Mouse (Mus musculus) urinary bladder, postnatal 14 days (tissue): ENCODE data around the gene Prr5l.

Experiments
- DNase-seq: peaks from one replicate; pipeline ENCODE4 v3.0.0; 2021; ENCODE audit warnings: low spot score

Gene Prr5l

DNA sequence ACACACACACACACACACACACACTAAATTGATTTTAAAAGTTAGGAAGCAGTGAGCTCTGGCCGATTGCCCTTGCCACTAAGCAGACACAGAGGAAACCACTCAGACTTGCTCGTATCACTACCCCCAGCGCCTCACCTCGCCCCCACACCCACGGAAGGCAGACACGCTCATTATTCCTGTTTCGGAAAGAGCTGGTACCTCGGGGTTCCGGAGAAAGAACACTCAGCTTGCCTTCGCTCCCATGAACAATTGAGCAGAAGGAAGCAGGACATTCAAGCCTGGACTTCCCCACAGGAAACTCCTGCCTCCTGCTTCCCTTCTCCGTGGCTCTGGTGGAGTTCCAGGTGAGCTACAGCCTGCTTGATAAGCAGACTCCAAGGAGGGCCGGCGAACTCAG is 60.0 kb downstream of the Prr5l start:
- DNase-seq = no peak

DNA sequence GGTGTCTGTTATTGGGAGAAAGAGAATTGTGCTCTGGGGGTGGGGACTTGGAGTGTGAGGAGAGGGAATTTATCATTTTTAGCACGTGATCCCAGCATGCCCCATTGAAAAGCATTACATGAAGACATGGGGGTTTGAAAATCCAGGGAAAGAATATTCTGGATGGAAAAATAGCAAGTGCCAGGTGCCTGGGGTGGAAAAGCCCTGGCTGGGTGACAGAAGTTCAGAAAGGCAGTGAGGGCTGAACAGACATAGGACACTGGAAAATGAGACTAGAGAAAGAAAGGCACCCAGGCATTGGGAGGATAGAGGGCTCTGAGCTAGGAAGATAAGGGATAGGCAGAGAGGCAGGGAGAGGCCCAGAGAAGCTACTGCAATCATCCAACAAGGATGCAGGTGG is 62.0 kb downstream of the Prr5l start:
- DNase-seq = no peak

DNA sequence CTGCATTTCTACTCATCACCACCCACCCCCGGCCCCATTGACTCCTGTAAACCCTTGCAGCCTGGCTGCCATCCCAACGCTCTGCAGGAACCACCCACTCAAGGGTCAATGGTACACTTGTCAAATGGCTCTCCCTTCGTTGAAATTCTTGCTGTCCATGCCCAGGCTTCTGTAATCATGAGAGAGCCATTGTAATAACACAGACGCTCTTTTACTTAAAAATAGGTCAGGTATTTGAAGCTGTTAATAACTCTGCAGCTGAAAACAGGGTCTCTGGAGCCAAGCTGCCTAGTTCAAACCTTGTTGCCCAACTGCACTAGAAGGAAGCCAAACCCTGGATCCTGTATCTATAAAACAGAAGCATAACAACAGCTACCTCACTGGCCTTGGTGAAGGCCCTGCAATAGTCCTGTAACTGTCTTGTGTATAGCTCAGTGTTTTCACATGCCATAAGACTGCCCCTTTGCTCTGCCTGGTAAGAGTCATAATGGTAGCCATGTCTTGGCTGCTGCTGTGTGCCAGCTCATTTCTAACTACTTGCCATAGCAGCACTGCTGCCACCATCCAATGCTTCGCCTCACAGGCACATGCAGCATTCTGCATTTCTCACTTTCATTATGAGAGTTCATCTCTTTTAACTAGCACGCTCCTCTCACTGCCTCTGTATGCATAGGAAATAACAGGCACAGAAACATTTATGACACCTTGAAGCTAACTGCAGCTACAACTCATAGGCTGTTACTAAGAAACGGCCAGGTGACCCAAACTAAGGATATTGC is 63.7 kb downstream of the Prr5l start:
- no peak for DNase-seq

DNA sequence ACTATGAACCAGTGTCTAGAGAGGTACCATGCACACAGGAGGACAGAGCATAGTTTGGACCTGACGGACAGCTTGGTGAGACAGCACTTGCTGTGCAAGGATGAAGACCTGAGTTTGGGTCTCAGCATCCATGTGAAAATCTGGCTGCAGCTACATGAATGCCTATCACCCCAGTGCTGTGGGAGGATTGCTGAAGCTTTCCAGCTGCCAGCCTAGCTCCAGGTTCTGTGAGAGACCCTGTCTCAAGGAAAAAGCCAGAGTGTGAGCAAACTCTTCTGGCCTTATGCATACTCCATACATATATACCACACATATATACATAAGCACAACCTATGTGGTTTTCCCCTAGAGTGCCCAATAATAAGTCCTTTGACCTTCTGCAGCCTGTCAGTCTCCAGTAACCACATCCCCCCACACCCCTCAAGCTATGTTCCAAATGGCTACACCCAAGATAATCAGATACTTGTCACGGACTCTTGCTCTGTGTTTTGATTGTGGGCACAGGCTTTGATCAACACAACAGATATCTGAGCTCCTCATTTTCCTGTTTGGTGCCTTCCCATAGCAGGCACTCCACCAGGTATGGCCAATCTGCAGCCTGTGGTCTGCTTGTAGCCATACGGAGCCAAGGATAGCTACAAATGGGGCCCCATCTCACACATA is 66.0 kb downstream of the Prr5l start:
- no peak for DNase-seq

DNA sequence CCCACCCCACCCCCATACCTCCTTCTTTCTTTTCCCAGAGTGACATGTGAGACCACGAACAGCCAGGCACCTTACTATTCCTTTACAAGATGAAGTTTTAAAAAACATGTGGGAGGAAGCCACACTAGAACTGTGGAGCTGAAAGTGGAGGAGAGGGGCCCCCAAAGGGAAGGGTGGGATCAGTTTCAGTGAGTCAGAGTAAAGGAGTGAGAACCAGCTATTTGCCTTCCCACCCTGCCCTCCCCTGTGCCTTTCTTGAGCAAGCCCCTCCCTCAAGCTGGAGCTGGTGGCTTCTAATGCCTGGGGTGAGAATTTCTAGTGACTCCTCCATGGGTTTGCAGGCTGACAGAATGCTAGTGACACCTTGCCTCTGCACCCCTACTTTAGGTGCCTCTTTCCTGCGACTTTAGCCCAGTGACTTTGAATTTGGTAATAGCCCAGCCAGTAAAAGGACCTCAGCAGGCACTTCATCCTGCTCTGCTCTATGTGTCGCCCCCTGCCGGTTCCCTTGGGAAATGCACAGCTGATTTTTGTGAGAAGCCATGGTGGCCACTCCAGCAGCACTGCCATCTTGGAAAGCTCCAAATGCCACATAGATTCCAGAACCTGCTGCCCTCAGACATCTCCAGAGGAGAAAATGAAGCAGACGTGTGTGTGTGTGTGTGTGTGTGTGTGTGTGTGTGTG is 67.4 kb downstream of the Prr5l start:
- no peak for DNase-seq

DNA sequence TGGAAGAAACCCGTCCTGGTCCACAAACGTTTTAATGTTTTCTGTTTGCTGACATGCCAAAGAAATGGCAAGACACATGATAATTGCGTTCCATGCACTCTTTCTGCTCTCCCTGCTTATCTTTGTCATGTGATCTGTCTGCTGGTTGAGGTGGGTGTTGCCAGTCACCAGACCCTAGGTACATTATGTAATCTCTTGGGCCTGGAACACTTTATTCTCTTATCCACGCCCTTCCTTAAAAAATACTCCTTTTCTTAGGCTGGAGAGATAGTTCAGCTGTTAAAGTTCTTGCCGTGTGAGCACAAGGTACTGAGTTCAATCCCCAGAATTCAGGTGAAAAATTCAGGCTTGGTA is 68.6 kb downstream of the Prr5l start:
- no peak for DNase-seq

DNA sequence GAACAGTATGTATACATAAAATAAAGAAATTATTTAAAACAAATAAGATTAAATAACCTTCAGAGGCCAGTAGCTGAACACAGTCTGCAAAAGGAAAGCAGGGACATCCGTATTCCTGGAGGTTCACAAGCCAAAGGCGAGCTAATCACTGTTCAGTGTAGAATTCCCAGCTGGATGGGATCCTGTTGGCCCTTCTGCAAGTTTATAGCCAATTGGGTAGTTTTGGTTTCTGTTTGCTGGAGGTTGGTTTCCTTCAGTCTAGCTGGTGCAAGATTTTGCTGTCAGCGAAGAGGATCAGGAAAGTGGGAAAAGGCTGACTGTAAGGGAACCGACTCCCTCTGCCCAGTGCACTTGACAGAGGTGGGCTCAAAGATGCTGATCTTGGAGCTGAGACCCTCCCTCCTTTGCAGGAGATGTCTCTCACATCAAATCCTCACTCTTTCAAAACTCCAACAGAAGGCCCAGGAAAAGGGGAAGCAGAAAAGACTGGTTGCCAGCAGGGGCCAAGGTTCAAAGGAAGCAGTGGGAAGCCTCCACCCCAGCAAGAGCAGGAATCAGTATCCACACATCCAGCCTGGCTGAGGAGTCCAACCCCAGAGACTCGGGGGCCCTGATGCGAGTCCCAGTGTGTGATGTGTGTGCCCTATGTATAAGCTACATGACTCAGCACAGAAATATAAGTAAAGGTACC is 69.1 kb downstream of the Prr5l start:
- no peak for DNase-seq

DNA sequence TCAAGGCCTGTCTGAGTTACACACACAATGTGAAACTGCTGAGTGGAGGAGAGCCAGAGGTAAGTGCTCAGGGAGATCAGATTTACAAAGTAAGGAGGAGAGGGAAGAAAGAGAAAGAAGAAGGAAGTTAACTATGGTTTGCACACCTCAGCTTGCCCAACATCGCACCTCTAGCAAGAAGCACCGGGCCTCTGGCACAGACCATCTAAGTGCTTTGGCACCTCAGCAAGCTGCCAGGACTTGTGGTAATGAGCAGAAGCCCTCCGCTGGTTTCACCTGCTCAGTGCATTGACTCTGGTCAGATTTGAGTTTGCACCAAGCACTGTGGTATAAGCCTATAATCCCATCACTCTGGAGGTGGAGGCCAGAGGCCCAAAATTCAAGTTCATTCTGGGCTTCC is 70.9 kb downstream of the Prr5l start:
- no peak for DNase-seq

DNA sequence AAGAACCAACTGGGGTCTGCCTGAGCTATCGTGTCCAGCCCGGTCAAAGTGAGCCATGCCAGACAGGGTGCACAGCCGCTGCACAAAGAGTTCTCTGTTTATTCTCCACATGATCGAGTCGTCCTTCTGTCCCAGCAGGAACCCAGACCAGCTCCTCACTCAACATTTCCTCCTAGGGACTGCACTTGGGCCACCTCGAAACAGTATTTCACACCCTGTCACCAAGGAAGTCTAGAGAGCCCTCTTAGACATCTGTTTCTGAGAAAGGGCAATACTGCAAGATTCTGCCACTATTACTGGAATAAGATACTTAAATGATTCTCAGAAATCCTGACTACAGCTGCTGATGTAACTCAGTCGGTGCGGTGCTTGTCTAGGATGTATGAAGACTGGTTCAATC is 72.1 kb downstream of the Prr5l start:
- no peak for DNase-seq

DNA sequence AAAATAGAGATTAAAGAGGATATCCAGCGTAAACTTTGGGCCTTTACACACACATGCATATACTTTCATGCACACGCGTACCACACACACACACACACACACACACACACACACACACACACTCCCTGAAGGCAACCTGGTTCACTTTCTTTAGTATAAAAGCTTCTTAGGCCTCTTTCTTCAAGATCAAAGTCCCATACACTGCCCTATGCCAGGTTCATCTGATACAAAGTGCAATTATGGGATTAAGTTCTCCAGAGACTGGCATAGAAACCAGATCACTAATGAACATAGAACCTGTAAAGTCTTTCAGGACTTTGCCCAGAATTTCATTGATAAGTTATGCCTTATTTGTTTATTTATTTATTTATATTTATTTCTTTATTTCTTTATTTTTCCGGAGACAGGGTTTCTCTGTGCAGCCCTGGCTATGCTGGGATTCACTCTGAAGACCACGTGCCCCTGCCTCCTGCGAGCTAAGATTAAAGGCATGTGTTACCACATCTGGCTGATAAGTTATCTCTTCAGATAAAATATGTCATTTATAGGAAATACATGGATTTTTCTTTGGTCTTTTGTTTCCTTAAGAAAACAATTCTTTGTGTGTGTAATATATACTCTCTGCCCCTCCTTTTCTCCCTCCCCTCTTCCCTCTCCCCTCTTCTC is 73.1 kb downstream of the Prr5l start:
- no peak for DNase-seq

DNA sequence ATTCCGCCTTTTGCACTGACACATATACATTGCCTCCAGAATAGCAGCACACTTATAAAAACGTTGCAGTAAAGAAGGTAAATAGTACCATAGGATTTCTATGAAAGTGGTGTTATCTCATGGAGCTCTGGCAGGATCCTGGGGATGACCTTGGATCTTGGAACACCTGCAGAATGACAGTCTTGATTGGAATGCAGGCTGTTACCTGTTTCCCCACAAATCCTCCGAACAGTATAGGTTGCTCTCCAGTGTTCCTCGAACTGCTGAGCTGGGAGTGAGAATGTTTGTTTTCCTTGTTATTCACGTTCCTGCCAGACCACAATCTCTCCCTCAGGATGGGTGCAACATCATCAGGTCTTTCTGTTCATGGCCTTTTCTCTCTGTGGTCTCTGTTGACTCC is 75.1 kb downstream of the Prr5l start:
- no peak for DNase-seq

DNA sequence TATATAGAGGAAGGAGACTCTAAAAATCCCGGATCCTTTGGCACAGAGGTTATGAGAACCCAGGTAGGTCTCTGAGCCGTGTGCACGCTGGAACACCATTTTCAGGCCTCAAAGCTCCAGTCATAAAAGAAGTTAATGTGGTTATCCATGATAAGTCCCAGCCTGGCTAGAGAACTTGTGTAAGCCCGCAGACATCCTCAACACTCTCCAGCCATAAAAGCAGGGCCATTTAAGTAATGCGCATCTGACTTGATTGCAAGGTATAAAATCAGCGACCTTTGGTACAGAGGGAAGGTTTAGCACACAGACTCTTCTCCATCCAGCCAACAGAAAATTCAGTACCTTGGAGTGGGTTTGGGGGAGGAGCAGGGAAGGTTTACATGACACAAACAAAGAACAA is 80.6 kb downstream of the Prr5l start:
- no peak for DNase-seq

DNA sequence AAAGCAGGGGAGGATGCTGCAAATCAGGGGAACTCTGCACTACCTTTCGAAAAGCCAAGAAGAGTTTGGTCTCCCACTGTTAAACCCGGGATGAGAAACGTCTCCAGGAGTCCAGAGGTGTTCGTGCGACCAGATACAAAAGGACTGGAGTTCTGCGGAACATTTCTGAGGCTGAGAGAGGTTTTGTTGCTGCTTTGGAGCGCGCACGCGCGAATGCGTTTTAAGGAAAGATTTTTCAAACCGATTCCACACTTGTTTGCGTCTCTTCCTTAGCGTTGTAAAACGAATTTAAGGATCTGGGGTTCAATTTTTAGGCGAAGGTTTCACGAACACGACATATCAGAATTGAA is 85.0 kb downstream of the Prr5l start:
- DNase-seq = peak; percentile 5

DNA sequence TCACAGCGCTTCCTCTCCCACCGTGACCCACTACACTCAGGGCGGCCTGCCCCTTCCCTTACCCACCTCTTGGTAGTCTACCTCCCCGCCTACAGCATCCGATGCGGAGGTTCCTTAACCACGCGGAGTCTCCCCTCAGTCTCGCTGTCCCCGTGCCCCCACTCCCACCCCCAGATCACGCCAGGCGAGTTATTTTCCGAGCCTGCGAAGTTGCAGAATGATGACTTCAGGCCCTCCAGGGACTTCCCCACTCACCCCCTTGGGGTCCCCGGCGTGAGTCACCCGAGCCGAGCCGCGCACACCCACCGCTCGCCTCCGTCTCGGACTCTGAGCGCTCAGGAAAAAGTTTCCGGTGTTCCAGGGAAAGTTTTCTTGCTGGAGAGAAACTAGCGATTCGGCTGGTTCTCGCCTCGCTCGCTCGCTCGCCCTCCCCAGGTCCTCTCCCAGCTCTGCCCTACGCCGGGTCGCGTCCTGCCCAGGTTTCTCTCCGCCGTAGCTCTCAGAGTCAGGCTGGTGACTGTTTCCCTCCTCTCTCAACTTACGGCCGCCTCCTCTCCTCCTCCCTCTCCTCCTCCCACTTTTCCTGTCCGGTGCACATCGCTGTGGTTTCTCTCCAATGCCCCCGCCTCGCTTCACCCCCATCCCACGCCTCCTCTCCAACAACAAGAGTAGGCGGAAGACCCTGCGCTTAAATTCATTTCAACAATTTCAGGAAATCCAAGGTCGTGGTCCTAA is 85.5 kb downstream of the Prr5l start:
- peak; percentile 40 for DNase-seq

DNA sequence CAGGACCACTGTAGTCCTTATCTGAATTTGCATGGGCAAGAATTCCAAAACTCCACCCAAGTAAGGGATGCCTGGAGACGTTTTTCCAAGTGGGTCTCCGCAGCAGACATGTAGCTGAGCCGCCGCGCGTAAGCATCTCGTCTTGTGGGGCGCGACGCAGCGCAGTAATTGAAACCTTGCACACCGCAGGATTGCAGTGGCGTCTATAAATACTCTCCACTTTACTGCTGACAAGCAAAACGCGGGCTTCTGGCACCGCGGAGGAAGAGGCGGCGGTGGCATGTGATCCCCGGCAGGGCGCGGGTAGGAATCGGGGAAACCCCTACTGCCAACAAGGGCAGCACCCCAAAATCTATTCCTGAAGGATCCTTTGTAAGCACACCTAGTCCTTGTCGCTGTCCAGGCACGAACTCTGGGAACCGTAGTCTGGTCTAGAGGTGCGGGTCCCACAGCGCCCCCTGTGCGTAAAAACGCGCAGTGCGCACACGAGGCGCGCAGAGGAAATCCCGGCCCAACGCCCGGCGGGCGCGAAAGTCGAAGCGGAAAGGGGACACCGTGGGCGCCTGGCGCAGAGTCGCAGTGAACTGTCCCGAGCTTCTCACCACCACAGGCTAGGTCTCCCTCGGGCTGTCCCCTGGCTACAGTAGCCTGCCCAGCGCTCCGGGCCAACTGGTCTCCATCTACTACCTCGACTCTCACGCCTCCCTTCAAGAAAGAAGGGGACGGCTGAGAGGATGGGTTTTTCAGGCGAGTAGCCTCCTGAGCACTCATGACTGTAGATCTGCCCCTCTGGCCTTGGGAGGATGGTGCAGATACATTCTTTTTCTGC is 86.3 kb downstream of the Prr5l start:
- DNase-seq = peak; percentile 78

DNA sequence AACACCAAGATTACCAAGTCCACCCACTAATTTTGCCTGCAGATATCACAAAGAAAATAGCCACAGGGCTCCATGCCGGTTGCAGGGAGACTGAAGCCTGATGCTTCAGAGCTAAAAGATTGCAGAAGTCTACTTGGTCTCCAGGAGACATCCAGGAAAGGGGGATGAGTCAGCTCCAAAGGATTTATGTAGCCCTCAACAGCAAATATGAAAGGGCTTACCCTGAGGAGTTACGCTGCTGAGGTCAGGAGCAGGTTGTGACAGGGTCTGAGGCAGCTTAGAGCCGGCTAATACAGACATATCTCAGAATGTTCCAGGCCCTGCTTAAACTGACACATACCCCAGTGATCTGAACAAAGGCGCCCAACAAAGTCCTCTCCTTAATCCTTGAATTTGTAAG is 90.7 kb downstream of the Prr5l start:
- DNase-seq = no peak

DNA sequence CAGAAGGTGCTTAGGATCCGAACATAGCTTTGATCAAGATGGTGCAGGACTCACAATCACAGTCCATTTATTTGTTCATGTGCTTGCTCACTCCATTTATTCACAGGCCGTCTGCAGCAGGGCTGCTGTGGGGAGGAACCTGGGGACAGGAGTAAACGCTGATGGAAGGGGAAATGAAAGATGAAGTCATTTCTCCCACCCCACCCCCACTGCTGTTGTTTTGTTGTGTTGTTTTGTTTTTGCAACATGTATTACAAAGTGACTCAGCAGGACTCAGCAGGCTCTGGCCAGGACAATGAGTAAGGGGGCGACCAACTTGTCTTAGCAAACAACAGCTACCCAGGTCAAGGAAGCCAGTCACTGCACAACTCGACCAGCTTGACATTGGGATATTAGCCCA is 99.6 kb downstream of the Prr5l start:
- no peak for DNase-seq

DNA sequence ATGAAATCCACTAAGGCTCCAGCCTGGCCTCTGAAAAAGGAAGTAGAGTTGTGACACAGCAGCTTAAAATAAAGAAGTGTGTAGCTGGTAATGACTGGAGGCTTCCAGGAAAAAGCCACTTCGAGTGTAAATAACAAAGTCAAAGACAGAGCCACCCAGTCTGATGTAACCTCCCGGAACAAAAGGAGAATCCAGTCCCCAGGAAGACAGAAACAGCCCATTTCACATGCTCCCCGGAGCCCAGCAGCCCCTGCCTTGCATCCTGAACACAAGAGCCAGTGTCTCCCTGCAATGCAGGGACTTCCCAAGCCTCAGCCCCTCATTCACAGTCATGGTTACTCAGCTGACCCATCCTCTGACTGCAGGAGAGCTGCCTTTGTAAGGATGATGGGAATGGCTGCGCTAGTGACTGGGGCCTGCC is 101.5 kb downstream of the Prr5l start:
- DNase-seq = no peak

DNA sequence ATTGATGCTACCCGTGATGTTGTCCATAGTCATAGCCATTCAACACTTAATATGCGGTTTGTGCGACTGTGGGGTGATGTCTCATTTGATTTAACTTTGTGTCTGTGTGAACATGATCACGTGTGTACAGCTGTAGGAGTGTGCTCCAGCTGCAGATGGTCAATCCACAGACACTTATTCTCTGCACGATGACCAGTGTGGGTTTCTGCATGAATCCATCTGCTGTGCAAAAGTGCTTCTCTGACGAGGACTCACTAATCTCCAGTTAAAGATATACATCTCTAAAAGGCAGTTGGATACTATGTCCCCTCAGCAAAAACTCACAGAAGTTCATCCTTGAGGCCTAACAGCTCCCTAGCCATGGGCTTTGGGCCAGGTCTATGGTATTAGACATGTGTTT is 104.7 kb downstream of the Prr5l start:
- no peak for DNase-seq

DNA sequence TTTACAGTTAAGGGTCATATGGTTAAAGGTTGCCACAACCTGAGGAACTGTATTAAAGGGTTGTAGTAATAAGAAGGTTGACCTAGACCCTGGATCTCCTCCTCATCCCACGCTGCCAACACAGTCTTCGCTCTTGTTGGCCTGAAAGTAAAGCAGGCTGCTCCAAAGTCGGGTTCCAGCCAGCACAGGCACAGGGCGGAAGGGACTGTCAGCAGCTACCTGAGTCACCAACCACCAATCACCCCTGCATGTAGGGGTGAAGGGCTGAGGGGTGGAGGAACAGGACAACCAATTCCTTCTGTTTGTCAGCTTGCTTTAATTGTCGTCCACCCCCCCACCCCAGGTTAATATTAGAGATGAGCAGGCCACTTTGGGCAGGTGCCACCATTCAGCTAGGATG is 119.3 kb downstream of the Prr5l start:
- no peak for DNase-seq

DNA sequence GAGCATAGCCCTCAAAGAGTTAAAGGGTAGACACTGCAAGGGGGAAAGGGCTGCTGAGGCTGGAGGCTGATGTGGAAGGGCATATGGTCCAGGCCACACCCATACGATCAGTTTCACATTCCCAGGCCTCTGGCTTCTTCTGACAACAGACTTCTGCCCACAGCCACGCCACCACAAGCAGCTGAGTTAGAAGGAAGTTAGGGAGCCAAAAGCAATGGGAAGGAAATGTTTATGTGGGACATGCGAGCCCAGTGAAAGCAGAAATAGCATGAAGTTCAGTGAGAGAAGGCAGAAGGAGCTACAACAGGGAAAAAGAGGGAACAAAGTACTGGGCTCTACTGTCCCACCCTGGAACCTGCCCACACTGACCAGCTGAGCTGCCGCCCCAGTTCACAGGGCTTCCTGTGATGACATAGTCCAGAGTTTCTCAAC is 119.9 kb downstream of the Prr5l start:
- DNase-seq = peak; percentile 24
